Mouse (Mus musculus) liver, embryonic 14.5 days (tissue): ENCODE measurements around the gene Nexn. TPM values are rescaled to one million over a fixed set of nuclear protein-coding genes. Genes with fewer than 3 reads are reported as not detected.

Experiments used
- ATAC-seq: fragments of 200-750 bp; cut with Nextera tagmentation; 2 replicates; pipeline ENCODE4 v1.8.0; 2017; ENCODE audit warnings: moderate number of reproducible peaks, mild to moderate bottlenecking, moderate library complexity; ENCODE audit not compliant: insufficient read depth
- DNase-seq, 3 experiments: peaks; one replicate each; pipeline ENCODE4 v3.0.0-alpha.2; 2012 to 2013; ENCODE audit warnings: low read depth in 3 of 3, low spot score in 3 of 3
- H3K27ac ChIP-seq: fragments of 300-500 bp; sonication (generic); 2 replicates; pipeline ENCODE4 v1.5.1; 2014; ENCODE audit warnings: moderate library complexity, mild to moderate bottlenecking, control low read depth, inconsistent platforms
- H3K27me3 ChIP-seq: fragments of 300-500 bp; sonication (generic); 2 replicates; pipeline ENCODE4 v1.6.1; 2014; ENCODE audit warnings: mild to moderate bottlenecking, low read length, moderate library complexity; ENCODE audit not compliant: control insufficient read depth, insufficient read depth
- H3K36me3 ChIP-seq: fragments of 300-500 bp; sonication (generic); replicated peaks from 2 replicates; pipeline ENCODE4 v1.6.1; 2014; ENCODE audit warnings: low read depth; ENCODE audit not compliant: control insufficient read depth, insufficient read depth
- H3K4me1 ChIP-seq, 2 experiments: fragments of 200-500 bp in 1 of 2; fragments of 300-500 bp in 1 of 2; sonication (generic) in 1 of 2; replicated peaks; 2 replicates each; pipeline ENCODE4 v1.6.1; 2012 to 2014; ENCODE audit warnings: antibody characterized with exemption in 1 of 2, inconsistent platforms in 1 of 2, low read length in 1 of 2; ENCODE audit not compliant: control insufficient read depth in 2 of 2, insufficient read depth in 2 of 2
- H3K4me2 ChIP-seq: fragments of 300-500 bp; sonication (generic); 2 replicates; pipeline ENCODE4 v1.6.1; 2014; ENCODE audit warnings: low read depth, mild to moderate bottlenecking, control low read depth, moderate library complexity
- H3K4me3 ChIP-seq, 2 experiments: fragments of 200-500 bp in 1 of 2; fragments of 300-500 bp in 1 of 2; sonication (generic) in 1 of 2; 2 replicates each; pipeline ENCODE4 v1.5.1; 2012 to 2014; ENCODE audit warnings: low read depth in 2 of 2, low read length in 2 of 2, mild to moderate bottlenecking in 2 of 2, control low read depth in 1 of 2, inconsistent platforms in 1 of 2, moderate library complexity in 1 of 2; ENCODE audit not compliant: insufficient read depth in 1 of 2
- H3K9ac ChIP-seq: fragments of 300-500 bp; sonication (generic); replicated peaks from 2 replicates; pipeline ENCODE4 v1.6.1; 2014; ENCODE audit warnings: mild to moderate bottlenecking, control low read depth, moderate library complexity
- H3K9me3 ChIP-seq: fragments of 300-500 bp; sonication (generic); 2 replicates; pipeline ENCODE4 v1.6.1; 2016; ENCODE audit warnings: low read length, mixed read lengths; ENCODE audit not compliant: control insufficient read depth
- CTCF ChIP-seq: IDR thresholded peaks from 2 replicates; pipeline ENCODE4 v1.5.1; 2016; ENCODE audit warnings: antibody characterized with exemption, low read depth, control low read depth
- EP300 ChIP-seq: IDR thresholded peaks from 2 replicates; pipeline ENCODE4 v1.6.1; 2016; ENCODE audit warnings: antibody characterized with exemption, low read depth
- WGBS: fragments of 180-500 bp; shearing (Covaris S2); extraction: QIAGEN DNeasy Blood & Tissue Kit; methylation state at CpG from one replicate; pipeline ENCODE4 v1.1.7; 2014; ENCODE audit not compliant: insufficient replicate concordance; 5-methylcytosine and 5-hydroxymethylcytosine counted together
- polyA plus RNA-seq, 2 experiments: library from polyadenylated mRNA; depleted of rRNA in 1 of 2; stranded (reverse) in 1 of 2; unstranded in 1 of 2; fragments of >200 nt; fragmentation: Nextera tagmentation in 1 of 2; extraction: Ambion mirVana in 1 of 2; gene quantifications; 2 replicates each; pipeline versions ENCODE4 v1.2.1 to v1.2.3; 2012 to 2014

The Nexn gene
- polyA plus RNA-seq, 2 experiments, result 0.25 to 0.69 TPM

DNA sequence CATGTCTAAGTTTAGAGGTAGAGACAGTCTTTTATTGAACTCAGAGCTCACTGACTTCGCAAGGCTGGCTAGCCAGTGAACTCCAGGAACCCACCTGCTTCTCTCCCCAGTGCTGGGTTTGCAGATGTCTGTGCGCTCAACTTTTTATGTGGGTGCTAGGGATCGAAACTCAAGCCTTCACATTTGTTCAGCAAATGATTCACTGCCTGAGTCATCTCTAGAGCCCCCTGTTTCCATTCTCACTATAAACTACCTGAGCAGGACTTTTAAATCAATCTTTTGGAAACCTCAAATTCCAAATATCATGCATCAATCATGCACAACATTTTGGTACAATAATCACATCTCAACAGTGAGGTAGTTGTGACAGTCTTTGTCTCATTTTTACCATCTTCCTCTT, 8.6 kb downstream of the Nexn start:
- DNase-seq (no peak), ATAC-seq (no peak)
- H3K4me2 ChIP-seq, result no peak overlapping the region
- 63% methylated on average over 3 of the region's 3 CpGs for WGBS
- no peak overlapping the region for H3K9ac ChIP-seq
- no peak overlapping the region for H3K4me3 ChIP-seq
- no peaks in the 10 kb centered on the region for H3K9me3 ChIP-seq
- no peaks in the 10 kb centered on the region for H3K36me3 ChIP-seq
- H3K4me1 ChIP-seq, result peaks cover 0 to 7% of the 10 kb centered on the region in 2 experiments; a peak in 1 of 4 replicates
- peaks cover 3% of the 10 kb centered on the region for H3K27me3 ChIP-seq
- no peak overlapping the region for H3K27ac ChIP-seq
- no peak for TF ChIP-seq CTCF
- no peak for TF ChIP-seq EP300

DNA sequence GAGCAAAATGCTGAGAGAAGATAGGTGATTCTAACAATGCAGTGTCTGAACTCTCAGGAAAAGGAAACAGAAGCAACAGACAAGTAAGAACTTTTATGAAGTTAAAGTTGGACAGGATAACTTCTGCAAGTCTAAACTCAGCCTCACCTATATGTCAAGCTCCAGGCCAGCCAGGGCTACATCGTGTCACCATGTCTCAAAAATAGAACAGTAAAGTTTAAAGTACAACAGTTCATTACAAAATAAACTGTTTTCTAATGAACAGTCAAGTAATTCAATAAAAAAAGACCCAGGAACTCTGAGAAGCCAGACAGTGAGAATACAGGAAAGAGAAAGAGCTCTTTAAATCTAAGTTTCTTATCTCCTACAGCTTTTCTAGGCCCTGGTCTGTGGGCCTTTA, 15.7 kb downstream of the Nexn start:
- Histone ChIP-seq H3K27ac (no peak overlapping the region), H3K9ac (no peak overlapping the region), H3K4me3 (no peak overlapping the region), H3K4me1 (no peaks in the 10 kb centered on the region), H3K4me2 (no peak overlapping the region), H3K9me3 (no peaks in the 10 kb centered on the region), H3K36me3 (no peaks in the 10 kb centered on the region), H3K27me3 (no peaks in the 10 kb centered on the region)
- 54% methylated on average over 1 of the region's 1 CpGs for WGBS
- ATAC-seq (no peak), DNase-seq (no peak)
- TF ChIP-seq CTCF (no peak), EP300 (no peak)

DNA sequence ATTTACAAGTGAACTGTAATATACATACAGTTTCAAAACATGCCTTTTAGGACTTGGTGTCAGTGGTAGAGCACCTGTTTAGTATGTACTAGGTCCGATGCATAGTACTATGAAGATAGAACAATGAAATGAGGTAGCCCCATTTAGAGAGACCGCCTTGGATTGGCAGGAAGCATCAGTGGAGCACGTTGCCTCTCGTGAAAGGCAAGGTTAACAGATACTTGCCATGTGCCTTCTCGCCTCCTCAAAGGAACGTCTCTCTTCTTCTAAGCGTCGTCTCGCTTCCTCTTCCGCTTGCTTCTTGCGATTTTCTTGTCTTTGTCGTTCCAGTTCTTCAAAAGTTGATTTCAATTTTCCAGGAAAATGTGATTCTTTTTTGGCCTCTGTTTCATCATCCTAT, 18.4 kb downstream of the Nexn start:
- Histone ChIP-seq H3K4me2 (no peak overlapping the region), H3K27ac (no peak overlapping the region), H3K27me3 (no peaks in the 10 kb centered on the region), H3K4me3 (no peak overlapping the region), H3K9me3 (no peaks in the 10 kb centered on the region), H3K4me1 (no peaks in the 10 kb centered on the region), H3K9ac (no peak overlapping the region), H3K36me3 (no peaks in the 10 kb centered on the region)
- 68% methylated on average over 12 of the region's 12 CpGs for WGBS
- ATAC-seq (no peak), DNase-seq (no peak)
- TF ChIP-seq EP300 (no peak), CTCF (no peak)

DNA sequence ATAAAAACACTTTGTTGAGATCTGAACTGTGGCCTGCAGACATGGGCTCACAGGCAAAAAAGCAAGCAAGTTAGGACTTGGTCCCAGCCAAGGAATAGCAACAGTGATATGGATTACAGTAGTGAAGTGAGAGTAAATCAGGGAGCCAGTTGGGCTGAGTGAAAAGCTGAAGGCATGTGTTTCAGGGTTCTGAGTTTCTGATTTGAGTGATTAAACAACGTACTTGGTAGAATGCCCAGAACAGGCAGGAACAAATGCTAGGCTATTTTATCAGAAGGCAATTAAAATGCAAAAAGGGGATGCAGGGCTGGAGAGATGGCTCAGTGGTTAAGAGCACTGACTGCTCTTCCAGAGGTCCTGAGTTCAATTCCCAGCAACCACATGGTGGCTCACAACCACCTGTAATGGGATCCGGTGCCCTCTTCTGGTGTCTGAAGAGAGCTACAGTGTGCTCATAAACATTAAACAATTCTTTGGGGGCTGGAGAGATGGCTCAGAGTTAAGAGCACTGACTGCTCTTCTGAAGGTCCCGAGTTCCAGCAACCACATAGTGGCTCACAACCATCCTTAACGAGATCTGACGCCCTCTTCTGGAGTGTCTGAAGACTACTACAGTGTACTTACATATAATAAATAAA, 20.8 kb downstream of the Nexn start:
- Histone ChIP-seq H3K4me3 (no peak overlapping the region), H3K36me3 (no peaks in the 10 kb centered on the region), H3K9me3 (no peaks in the 10 kb centered on the region), H3K27ac (no peak overlapping the region), H3K4me1 (no peaks in the 10 kb centered on the region), H3K4me2 (no peak overlapping the region), H3K9ac (no peak overlapping the region), H3K27me3 (no peaks in the 10 kb centered on the region)
- no peak for ATAC-seq
- DNase-seq, result no peak
- 68% methylated on average over 5 of the region's 5 CpGs for WGBS
- TF ChIP-seq EP300 (no peak), CTCF (peak; percentile 16; the same call in 1 of the 2 replicates)

DNA sequence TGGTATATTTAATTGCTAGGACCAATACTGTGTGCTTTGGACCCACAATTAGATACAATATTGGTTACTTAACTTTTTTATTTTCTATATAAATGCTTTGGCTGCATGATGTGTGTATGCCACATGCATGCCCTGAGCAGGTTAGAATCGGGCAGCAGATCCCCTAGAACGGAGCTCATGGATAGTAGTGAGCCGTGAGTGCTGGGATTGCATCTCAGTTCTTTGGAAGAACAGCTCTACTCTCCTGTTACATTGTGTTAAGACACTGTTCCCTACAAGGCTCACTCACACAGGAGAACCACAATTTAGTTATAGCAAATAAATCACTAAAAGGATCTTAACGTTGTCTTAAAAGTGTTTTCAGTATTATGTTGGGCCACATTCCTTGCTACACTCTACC, 22.8 kb downstream of the Nexn start:
- whole genome bisulfite sequencing, result 66% methylated on average over 4 of the region's 4 CpGs
- no peaks in the 10 kb centered on the region for H3K4me1 ChIP-seq
- ATAC-seq, result no peak
- no peak for TF ChIP-seq EP300
- H3K9me3 ChIP-seq, result no peaks in the 10 kb centered on the region
- no peak overlapping the region for H3K4me2 ChIP-seq
- no peaks in the 10 kb centered on the region for H3K27me3 ChIP-seq
- H3K9ac ChIP-seq, result no peak overlapping the region
- no peak overlapping the region for H3K4me3 ChIP-seq
- peaks cover 5% of the 10 kb centered on the region for H3K36me3 ChIP-seq
- H3K27ac ChIP-seq, result no peak overlapping the region
- no peak for DNase-seq
